Comparison of ENCODE assay signal across 25 mouse cellular contexts in the genomic region with DNA sequence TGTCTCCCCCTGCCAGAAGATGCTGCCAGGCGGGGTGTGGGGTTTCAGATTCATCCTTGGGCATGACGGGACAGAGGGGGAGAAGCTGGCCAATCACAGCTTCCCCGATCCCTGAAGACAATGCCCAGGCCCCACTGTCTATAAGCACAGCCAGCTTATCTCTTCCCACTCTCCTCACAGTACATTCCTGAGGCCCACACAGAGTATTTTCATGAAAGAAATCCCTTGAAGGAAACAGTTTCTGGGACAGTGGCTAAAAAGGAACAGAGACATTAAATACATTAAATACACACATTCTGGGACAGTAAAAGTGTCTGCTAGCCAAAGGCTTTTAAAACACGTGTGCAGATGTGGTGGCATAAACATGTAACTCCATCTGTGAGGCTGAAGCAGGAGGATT. TPM values are rescaled to one million over a fixed set of nuclear protein-coding genes. Genes with fewer than 3 reads are reported as not detected.
DNase-seq lines count a peak whose midpoint lies in the region; ATAC-seq lines count a peak whose summit lies in the region.
"Had no signal": no experiment of that assay in that cellular context is flagged by ENCODE, and none has a peak within 500 bp of the region (broad histone marks: within the 10 kb centered on the region; RNA-seq: fewer than 3 reads in every experiment).

No protein-coding gene starts in this region.

- H3K4me3 ChIP-seq in heart, embryonic 10.5 days, result no peak overlapping the region
- H3K4me3 ChIP-seq: forebrain, embryonic 15.5 days; heart, adult 2 months; hindbrain, embryonic 12.5 days had no signal

- ATAC-seq in frontal cortex, adult (ENCODE audit: low TSS enrichment), result peak; percentile 88
- ATAC-seq: forebrain, embryonic 15.5 days; hindbrain, embryonic 16.5 days; inflammation-experienced regulatory T-cells, adult 6 months; intestine, postnatal 0 days had no signal

- DNase-seq in frontal cortex, postnatal 10 days (ENCODE audit: low spot score in 2 of 2), result no peak
- DNase-seq in heart, embryonic 10.5 days (ENCODE audit: low spot score), result no peak
- DNase-seq in heart, adult 11 months, result no peak
- DNase-seq in left cerebral cortex, postnatal 14 days (ENCODE audit: low spot score in 2 of 2), result peak; percentile 6 to 41
- no peak for DNase-seq in left cerebral cortex, adult 11 months (ENCODE audit: low spot score)
- peak; percentile 22 for DNase-seq in telencephalon, adult 2 months (ENCODE audit: low read depth, low spot score)
- DNase-seq in cerebellum, adult 8-10 months, result no peak
- DNase-seq: adrenal gland, postnatal 10 days; cerebellum, adult 11-12 months; cerebellum, adult 9-11 months; cerebellum, postnatal 36 days; heart, adult 2 months; kidney, adult 9 months had no signal

- 0 out of 2 replicates have a peak overlapping the region, but pooled peaks have one; percentile 13 for H3K27ac ChIP-seq in heart, embryonic 10.5 days
- H3K27ac ChIP-seq: forebrain, embryonic 15.5 days; heart, adult 2 months; hindbrain, embryonic 12.5 days had no signal

- no peaks in the 10 kb centered on the region for H3K27me3 ChIP-seq in heart, embryonic 10.5 days (ENCODE audit: insufficient read depth, poor library complexity, severe bottlenecking)
- H3K27me3 ChIP-seq: forebrain, embryonic 15.5 days; hindbrain, embryonic 12.5 days had no signal

- intact Hi-C loops in left cerebral cortex, postnatal 14 days (cut with DNase I), result no loop called here

- H3K4me1 ChIP-seq in heart, embryonic 10.5 days, result peaks cover 28% of the 10 kb centered on the region
- H3K4me1 ChIP-seq: forebrain, embryonic 15.5 days had no signal

- H3K36me3 ChIP-seq in heart, embryonic 10.5 days, result no peaks in the 10 kb centered on the region
- H3K36me3 ChIP-seq: forebrain, embryonic 15.5 days; hindbrain, embryonic 12.5 days had no signal

- WGBS in heart, embryonic 10.5 days, result 46% methylated on average over 4 of the region's 4 CpGs

- H3K9me3 ChIP-seq in heart, embryonic 10.5 days, result no peaks in the 10 kb centered on the region
- H3K9me3 ChIP-seq: forebrain, embryonic 15.5 days; hindbrain, embryonic 12.5 days had no signal

RNA-seq across cellular contexts. Expression of a gene that starts 28.7 kb away (rescaled TPM):
- polyA plus RNA-seq in heart, embryonic 10.5 days (2016; fragmentation: Nextera tagmentation; extraction: Ambion mirVana), result not detected in 2 replicates
- not detected for total RNA-seq in left cerebral cortex, postnatal 14 days (2021)
- total RNA-seq: adrenal gland, postnatal 10 days; gastrocnemius, postnatal 4 days; heart, adult 2 months; heart, postnatal 25 days; MEL had no signal
- polyA plus RNA-seq: C2C12; forebrain, embryonic 11.5 days; forebrain, embryonic 15.5 days; frontal cortex, adult 2 months; heart, adult 2 months; hindbrain, embryonic 12.5 days; hindbrain, embryonic 16.5 days; inflammation-experienced regulatory T-cells, adult 6 months; intestine, postnatal 0 days had no signal

RNA-seq across cellular contexts. Expression of a gene that starts 33.6 kb away (rescaled TPM):
- polyA plus RNA-seq in heart, embryonic 10.5 days (2016; fragmentation: Nextera tagmentation; extraction: Ambion mirVana), result 0.33 and 0.55 TPM in 2 replicates
- under 1 TPM in 1 of 2 experiments, not detected in 1; 0.66 TPM for total RNA-seq in left cerebral cortex, postnatal 14 days (2021)
- total RNA-seq: MEL had no signal

RNA-seq across cellular contexts. Expression of a gene that starts 44.0 kb away (rescaled TPM):
- polyA plus RNA-seq in heart, embryonic 10.5 days (2016; fragmentation: Nextera tagmentation; extraction: Ambion mirVana), result not detected in 2 replicates
- 1 to 10 TPM; 5.1 to 6.0 TPM for total RNA-seq in left cerebral cortex, postnatal 14 days (2021)
- polyA plus RNA-seq: forebrain, embryonic 11.5 days; inflammation-experienced regulatory T-cells, adult 6 months had no signal

Comparison
In these comparisons a context has a peak if more than half of its experiments do, and no peak if none do; other contexts are left out.
1. DNase-seq: peak in left cerebral cortex, postnatal 14 days (2 of 2) and telencephalon, adult 2 months (single experiment); none in frontal cortex, postnatal 10 days (0 of 2), heart, embryonic 10.5 days (single experiment), heart, adult 11 months (single experiment), left cerebral cortex, adult 11 months (single experiment) and cerebellum, adult 8-10 months (single experiment).